Mouse (Mus musculus): ENCODE results near the gene Tmem223.
A peak's percentile ranks its signal among the peaks of the same experiment; 100 is the strongest.

The Tmem223 gene

GRCm38 (mm10) chr19:8745382-8745781 is 25.4 kb upstream of the Tmem223 start:
- DNase-seq (ENCODE audit: low spot score): no peak

- DNase-seq (ENCODE audit: low spot score): no peak
These were observed 23.4 kb upstream of the Tmem223 start for GRCm38 (mm10) chr19:8747368-8747767.

- DNase-seq (ENCODE audit: low spot score): no peak
These were observed 15.1 kb upstream of the Tmem223 start for GRCm38 (mm10) chr19:8755652-8756051.

GRCm38 (mm10) chr19:8756635-8757387 is 14.0 kb upstream of the Tmem223 start, which contains the start of gene Nxf1:
TSS of gene Nxf1 (plus strand) at chr19:8757073.
- DNase-seq (ENCODE audit: low spot score): peak; percentile 95

- DNase-seq (ENCODE audit: low spot score): no peak
These were observed 13.3 kb upstream of the Tmem223 start for GRCm38 (mm10) chr19:8757471-8757998.

DNA sequence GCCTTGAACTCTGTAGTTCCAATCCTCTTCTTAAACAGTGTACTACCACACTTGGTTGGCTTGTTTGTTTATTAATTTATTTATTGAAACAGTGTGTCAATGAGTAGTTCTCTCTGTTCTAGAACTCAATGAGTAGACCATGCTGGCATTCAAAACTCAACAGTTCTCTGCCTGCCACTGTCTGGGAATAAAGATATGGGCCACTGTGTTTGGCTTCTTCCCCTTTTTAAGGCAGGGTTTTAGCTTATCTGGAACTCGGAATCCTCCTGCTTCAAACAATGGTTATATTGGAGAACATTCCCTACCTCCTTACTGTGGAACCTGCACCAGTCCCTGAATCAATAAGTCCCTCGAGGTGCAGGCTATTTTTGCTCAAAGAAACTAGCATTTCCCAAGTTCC is 11.9 kb upstream of the Tmem223 start:
- no peak for DNase-seq (ENCODE audit: low spot score)

- no peak for DNase-seq (ENCODE audit: low spot score)
These were observed 10.0 kb upstream of the Tmem223 start for GRCm38 (mm10) chr19:8760757-8761156.

DNA sequence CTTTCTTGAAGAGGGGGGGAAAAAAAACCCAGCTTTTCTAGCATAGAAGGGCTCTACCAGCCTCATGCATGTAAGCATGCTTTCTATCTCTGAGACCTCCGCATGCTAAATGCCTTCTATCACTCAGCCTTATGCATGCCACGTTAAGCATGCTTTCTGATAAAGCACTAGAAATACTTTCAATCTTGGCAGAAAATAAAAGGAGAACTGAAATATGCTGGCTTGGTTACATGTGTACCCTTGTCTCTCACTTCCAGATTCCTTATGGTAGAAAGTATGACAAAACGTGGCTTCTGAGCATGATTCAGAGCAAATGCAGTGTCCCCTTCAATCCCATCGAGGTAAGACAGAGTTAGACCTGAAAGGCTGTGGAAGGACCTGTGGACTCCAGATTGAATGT is 7.5 kb upstream of the Tmem223 start:
- no peak for DNase-seq (ENCODE audit: low spot score)

- DNase-seq (ENCODE audit: low spot score): no peak
These were observed 5.2 kb upstream of the Tmem223 start for GRCm38 (mm10) chr19:8765562-8765961.

DNA sequence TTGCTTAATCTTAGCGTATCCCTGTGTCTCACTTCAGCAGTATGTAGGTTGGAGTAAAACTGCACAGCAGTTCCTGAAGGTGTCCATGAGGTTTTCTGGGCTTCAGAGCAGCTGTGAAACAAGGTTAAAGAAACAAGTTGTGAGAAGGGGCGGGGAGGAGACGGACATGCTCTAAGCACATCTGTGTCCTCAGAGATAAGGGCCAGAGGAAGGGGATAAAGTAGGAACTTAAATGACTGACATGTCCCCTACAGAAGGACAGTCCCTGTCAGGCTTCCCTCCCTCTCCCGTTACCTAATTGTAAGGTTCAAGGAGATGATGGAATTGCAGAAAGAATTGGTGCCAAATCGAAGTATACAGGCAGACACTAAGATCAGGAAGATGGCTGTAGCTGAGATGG is 2.2 kb downstream of the Tmem223 start:
- DNase-seq (ENCODE audit: low spot score): no peak

- DNase-seq (ENCODE audit: low spot score): no peak
These were observed 2.6 kb downstream of the Tmem223 start for GRCm38 (mm10) chr19:8773409-8773808.

DNA sequence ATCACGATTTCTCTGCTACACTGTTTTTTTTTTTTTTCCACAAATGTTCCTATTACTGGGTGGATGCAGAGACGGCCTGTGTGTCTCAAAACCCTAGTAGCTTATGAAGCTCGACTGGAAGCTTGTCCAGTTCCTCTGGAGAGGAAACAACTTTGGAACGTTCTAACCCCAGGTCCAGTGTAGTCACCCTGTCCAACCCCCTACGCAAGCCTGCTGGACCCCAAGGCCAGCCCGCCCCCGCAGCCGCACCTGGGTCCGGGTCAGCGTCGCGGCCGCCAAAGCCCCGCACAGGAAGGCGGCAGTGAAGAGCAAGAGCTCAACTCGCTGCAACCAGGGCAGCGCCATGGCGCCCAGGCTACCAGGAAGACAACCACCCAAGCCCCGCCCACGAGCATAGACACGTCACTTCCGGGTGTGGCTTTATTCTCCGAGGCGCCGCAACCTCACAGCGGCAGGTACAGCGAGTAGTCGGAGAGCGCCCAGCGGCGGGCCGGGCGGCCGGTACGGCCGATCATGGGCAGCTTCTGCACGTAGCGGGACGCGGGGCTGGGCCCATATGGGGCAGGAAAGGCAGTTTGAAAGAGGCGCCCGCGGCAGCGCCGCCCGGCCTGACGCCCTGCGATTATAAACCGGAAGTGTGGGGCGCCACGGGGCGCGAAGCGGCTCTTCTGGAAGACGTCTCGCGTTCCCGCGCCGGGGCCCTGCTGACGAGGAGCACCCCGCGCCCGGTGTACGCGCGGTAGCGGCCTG is 3.5 kb downstream of the Tmem223 start, which contains the start of gene Tmem179b:
TSS of gene Tmem179b (minus strand) at position 382 of the 750 bp plus-strand sequence.
- DNase-seq (ENCODE audit: low spot score): peak; percentile 97

DNA sequence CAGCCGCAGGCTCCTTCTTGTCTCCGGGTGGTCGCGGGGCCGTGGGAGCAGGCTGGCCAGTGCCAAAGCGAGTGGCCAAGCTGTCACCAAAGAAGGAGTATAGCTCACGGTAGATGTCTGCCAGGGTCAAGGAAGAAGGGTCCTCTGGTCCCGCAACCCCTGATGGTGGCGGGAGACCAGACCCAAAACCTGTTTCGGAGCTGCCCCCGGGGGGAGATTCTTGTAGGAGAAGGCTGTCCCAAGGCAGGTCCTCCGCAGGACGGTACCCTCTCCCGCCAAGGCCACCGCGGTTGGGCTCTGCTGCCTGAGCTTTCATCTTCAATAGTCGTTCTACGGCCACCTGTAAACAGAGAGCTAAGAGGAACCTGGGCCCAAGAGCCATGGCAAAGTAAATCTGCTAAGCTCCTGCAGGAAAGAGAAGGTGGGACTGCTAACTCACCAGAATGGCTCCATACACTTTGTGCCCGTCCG is 4.2 kb downstream of the Tmem223 start:
- DNase-seq (ENCODE audit: low spot score): no peak

DNA sequence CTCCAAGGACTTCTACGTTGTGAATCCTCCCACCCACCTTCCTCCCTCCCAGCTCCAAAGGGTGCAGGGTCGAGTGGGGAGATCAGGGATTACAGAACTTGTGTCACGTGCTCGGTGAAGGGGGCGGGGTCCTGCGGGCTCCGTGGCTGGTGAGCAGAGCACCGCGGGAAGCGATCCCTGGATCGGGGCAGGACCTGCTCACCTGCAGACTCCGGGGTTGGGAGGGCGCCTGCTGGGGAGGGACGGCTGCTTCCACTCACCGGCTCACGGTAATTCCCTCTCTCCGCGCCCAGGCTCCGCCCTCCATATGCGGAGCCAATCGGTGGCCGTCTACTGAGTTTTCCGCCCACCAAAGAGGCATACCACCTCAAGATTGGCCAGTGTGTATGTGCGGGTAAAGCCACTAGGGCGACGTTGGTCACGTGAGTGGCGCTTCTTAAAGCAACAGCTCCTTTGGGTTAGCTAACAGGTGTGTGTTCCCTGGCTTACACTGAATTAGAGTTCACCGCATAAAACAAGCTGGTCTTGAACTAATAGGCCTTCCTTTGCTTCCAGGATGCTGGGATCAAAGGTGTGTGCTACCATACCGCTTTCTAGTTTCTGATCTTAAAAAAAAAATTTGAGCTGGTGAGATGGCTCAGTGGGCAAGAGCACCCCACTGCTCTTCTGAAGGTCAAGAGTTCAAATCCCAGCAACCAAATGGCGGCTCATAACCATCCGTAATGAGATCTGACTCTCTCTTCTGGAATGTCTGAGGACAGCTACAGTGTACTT is 15.4 kb downstream of the Tmem223 start, which contains the start of gene Taf6l:
TSS of gene Taf6l (minus strand) at position 410 of the 774 bp plus-strand sequence.
- DNase-seq (ENCODE audit: low spot score): peak; percentile 91

- DNase-seq (ENCODE audit: low spot score): no peak
These were observed 17.7 kb downstream of the Tmem223 start for GRCm38 (mm10) chr19:8788521-8788920.

DNA sequence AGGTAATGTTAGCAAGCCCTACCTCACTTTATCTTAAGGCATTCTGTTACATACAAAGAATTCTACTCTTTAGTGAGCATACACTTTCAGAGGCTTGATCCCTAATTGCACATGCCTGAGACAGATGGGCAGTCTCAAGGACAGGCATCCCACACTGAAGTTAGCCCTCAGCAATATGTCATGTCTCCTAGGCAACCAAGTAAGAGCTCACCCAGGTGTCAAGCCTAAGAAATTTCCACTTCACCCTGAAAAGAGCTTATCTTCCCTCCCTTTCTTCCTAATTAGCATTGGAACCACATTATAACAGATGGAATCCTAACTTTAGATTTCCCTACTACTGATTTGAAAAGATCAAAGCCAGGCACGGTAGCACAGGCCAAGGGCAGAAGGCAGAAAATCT is 18.4 kb downstream of the Tmem223 start:
- DNase-seq (ENCODE audit: low spot score): no peak

DNA sequence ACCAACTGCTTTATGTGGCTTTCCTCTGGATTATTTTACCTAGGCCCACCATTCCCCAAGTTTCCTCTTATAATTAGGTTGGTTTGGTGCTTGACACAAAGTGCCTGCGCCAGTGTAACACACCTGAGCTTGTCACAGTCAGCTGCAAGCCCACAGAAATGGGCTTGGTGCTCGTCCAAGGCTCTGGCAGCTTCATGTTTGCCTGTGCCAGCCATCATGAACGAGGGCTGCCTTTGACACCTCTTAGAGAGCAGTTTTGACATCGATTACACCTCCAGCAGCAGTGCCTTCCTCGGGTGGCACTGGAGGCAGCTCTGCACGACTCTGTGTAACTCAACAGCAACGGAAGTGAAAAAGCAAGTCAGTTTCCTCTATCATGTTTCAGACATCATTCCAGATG is 19.4 kb downstream of the Tmem223 start:
- no peak for DNase-seq (ENCODE audit: low spot score)

DNA sequence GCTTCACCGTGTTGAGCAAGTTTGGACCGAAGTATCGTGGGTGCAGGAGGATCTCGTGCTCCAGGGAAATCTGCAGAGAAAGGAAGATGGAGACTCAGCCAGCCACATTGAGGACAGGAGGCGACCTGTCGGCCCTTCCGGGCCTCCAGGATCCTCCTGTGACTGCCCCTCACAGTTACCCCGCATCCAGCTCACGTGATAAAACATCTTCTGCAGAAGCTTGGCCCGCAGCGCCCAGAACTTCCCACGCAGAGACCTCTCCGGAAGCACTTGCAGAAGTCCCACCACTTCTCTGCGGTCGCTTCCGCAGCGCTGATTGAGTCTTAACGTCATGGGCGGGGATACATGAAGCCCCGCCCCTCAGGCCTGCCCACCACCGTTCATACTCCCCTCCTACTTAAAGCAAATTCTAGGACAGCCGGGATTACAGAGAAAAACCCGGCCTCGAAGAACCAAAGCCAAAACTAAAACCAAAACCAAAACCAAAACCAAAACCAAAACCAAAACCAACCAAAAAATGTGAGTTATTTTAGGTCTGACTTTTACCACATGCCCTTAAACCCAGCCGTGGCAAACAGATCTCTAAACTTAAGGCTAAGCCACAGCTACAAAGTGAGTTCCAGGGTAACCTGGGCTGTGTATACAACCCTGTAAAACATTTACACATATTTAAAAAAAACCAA is 27.6 kb downstream of the Tmem223 start, which contains the start of gene Polr2g:
TSS of gene Polr2g (minus strand) at position 314 of the 683 bp plus-strand sequence.
- peak; percentile 90 for DNase-seq (ENCODE audit: low spot score)

- DNase-seq (ENCODE audit: low spot score): no peak
These were observed 28.1 kb downstream of the Tmem223 start for GRCm38 (mm10) chr19:8798947-8799315.

GRCm38 (mm10) chr19:8802130-8802821 is 31.5 kb downstream of the Tmem223 start, which contains the start of gene Zbtb3:
TSS of gene Zbtb3 (plus strand) at chr19:8802555.
- DNase-seq (ENCODE audit: low spot score): peak; percentile 94
